Mouse (Mus musculus): Measurements from ENCODE around the gene Tpk1.

Gene Tpk1

DNA sequence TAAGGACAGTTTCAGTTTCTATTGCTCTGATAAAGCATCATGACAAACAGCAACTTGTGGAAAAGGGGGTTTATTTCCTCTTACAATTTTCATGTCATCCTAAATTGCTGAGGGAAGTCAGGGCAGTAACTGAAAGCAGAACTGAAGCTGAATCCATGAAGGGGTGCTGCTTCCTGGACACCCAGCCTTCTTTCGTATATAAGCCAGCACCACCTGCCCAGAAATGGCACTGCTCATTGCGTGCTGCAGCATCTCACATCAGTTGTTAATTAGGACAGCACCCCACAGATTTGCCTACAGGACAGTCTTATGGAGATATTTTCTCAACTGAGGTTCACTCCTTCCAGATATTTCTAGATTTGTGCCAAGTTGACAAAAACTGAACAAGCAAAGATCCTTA, 216.6 kb downstream of the Tpk1 start:
- no peak for DNase-seq (ENCODE audit: inconsistent age in 2 of 2, low spot score in 1 of 2)

DNA sequence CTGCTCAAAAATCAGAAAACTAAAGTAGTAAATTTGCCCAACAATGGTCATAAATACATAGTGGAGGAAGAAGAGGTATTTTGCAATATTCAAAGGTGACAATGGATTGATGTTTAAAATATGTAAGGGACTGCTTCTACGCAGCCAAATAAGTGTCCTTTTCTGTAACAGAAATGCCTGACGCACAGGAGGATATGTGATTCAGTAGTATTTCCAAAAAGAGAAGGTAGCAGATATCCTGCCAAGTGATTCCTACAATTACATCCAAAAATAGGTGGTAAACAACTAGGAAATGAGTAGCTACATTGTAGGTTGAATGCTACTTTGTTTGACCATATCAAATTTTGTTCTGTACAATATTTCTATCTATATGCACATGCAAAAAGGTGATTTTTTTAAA, 220.2 kb downstream of the Tpk1 start:
- no peak for DNase-seq (ENCODE audit: inconsistent age in 2 of 2, low spot score in 1 of 2)

DNA sequence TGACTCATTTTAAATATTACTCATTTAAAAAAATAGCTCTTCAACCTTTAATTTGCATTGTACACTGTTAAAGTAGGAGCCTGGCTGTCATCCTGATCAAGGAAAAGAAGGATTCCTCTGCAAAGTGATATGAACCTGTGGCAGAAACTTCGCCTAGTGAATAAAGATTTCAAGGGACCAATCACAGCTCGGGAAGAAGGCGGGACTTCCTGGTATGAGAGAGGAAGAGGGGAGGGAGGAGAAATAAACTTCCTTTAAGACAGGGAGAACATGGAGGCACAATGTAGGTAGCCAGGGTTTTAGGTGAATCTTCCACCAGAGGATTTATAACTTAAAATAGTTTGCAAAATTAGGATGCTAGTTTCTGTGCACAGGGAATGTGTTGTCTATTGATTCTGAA, 223.9 kb downstream of the Tpk1 start:
- DNase-seq (ENCODE audit: inconsistent age in 2 of 2, low spot score in 1 of 2) = no peak

DNA sequence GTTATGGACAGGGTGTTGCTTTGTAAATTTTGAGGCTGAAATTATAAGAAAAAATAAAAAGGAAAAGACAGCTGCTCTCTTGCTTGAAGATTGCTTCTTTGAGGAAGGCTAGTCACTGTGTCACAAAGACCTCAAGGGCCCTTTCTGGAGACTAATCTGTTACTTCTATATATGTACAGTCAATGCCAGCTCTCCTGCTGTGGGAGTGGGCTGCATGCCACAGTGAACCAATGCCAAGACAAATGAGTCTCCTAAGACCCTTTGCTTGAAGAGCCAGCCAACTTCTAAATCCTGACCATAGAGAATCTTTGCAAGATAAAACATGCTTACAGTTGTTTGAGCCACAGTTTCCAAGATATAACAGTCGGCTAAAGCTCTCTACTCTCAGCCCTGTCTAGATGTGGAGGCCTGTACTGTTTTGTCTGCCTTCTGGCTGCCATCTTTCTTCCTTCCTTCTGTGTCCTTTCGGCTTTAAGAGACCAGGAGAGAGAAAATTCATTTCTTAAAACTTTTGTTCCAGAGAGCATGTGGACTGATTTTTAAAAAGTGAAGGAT, 230.0 kb downstream of the Tpk1 start:
- DNase-seq (ENCODE audit: inconsistent age in 2 of 2, low spot score in 1 of 2) = no peak

DNA sequence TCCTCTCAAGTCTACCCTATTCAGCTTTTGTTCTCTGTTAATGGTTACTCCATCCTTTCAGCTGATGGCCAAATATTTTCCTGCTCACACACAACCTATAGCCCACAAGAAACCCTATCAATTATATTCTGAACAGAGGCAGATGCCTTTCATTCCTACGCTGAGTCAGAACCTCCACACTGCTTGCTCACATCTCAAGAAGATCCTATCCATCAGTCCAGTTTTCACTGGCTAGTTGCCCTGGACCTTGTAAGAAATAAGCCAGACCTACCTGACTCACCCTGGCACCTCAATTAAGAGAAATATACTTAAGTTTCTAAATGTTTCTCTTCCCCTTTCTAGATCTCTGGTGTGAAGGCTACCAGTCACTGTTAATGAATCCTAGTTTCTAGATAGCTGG, 231.7 kb downstream of the Tpk1 start:
- DNase-seq (ENCODE audit: inconsistent age in 2 of 2, low spot score in 1 of 2) = no peak

DNA sequence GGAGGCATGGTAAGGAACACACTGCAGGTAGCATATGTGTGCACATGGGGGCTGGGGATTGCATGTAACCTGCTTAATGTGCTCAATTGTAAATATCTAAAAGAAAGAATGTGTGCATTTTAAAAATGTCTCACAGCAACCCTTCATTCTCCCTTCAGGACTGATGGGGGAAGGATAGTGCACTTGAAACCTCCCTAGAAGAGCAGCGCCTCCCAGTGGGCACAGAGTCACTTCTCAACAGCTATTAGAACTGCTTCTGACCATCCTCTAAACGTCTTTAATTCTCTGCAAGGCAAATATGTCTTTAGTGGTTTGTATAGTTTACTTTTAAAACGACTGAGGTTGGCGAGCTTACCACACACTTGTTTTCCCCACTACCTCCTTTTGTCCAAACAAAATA, 241.1 kb downstream of the Tpk1 start:
- DNase-seq (ENCODE audit: inconsistent age in 2 of 2, low spot score in 1 of 2) = no peak

DNA sequence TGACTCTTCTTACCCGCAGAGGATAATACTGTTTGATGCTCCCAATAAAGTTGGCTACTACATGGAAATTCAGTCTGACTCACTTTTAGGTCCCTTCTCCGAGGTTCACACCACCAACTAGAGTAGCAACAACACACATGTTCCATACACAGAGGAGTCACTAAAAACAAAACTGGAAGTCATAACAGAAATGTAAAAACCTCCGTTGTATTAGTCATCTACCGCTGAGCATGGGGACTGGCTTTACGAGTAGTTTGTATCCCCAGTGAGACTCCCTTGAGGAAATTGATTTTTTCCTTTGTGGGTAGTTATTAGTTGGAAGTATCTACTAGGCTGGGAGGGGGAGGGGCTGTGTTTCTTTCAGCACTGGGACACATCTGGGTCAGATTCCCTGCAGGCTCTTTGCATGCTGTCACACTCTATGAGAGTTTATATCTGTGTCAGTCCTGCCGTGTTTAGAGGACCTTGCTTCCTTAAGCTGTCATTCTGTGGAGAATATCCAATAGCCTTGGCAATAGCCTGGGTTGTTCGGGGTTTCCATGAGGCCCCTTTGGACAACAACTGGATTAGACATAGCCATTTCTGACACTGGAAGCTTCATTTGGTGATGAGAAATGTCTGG, 245.6 kb downstream of the Tpk1 start:
- DNase-seq (ENCODE audit: inconsistent age in 2 of 2, low spot score in 1 of 2) = peak in 1 of 2 experiments; percentile 29

DNA sequence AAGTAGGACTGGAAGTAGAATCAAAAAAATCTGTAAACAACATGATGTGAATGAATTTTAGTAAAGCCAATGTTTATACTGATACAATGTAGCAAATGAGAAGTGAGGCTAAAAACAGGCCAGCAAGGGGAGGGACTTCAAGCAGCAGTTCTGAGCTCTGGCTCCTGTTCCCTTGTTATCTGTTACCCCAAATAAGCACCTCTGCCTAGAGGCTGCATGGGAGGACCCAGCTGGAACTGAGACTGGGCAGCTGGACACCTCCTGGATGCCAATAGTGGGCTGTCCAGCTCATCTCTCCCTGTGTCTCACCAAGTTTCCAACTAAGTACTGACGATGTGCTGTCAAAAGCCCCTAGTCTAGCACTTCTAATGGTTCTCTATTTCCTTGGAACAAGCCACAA, 257.1 kb downstream of the Tpk1 start:
- DNase-seq (ENCODE audit: inconsistent age in 2 of 2, low spot score in 1 of 2) = no peak

DNA sequence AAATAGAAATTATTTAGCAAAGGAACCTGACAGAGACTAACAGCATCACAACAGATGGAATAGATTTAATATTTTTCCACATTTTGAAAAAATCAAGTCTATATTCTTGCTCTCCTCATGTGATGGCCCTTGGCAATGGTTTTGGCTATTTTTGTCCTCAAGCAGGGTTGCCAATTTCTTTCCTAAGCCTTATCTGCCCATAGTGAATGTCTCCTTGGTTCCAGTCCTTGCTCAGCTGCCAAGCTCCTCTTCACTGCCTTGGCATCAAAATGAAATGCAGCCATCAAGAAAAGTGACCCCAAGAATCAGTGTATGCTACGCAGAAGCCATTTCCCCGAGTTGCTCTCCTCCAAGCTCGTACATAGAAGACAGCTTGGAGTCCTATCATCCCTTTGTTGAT, 263.0 kb downstream of the Tpk1 start:
- DNase-seq (ENCODE audit: inconsistent age in 2 of 2, low spot score in 1 of 2) = peak in 1 of 2 experiments; percentile 46

DNA sequence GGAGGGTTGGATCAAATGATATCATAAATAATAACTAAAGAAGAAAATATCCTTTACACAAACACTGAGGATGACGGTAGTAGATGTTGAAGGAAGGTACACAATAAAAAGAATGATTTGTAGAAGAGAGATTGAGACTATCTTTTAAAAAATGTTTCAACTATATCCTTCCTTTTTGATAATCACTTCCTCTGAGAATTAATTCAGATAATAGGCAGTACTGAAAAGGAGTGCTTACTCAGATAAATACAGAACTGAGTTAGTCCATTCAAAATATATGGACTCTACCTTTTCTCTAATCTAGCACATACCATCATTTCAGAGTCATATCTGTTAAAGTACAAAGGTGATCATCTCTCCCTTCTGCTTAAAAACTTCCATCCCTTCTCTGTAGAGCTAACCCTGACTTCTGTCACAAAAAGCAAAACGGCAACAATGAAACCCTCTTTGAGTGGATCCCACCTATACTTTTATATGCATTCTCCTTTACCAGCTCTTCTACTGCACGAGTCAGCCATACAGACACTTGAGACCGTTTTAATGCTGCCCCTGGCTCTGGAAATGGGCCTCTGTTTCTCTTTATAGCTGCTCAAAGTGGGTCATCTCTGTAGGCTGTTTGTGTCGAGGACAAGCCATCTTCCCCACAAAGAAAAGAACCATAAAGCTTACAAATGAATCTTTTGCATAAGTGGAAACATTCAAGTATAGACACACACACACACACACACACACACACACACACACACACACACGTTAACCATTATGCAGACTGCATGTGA, 263.7 kb downstream of the Tpk1 start:
- no peak for DNase-seq (ENCODE audit: inconsistent age in 2 of 2, low spot score in 1 of 2)

DNA sequence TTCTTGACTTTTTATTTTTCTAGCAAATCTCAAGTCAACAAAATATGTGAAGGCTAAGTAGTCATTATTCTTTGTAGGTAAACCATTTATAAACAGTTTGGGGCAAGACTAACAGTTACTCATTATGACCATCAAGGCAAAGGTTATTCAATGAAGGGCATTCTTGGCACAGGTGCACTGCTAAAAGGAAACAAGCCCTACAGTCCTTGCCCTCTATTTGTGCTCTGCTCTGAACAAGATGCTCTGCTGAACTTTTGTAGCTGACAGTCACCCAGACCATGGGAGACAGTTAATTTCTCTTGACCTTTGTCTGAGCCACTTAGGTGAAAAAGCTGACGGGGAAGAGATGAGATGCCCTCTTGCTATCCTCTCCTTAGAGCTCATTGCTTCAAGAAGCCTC, 269.7 kb downstream of the Tpk1 start:
- no peak for DNase-seq (ENCODE audit: inconsistent age in 2 of 2, low spot score in 1 of 2)

DNA sequence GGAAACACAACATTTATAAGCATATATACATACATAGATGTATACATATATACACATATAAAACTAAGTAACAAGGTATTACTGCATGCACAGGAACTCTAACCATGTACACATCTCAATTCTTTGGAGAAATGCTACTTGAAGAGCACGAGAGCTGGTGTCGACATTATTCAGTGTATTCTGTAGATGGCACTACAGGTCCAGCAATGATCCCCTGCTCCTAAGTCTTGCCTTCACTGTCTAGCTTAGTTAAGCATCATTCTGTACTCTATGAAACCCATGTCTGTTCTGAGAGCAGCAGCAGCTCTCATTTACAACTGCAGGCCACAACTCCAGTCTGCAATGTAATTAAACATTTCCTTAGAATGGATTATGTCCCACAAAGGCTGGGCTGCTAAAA, 270.5 kb downstream of the Tpk1 start:
- peak in 1 of 2 experiments; percentile 66 for DNase-seq (ENCODE audit: inconsistent age in 2 of 2, low spot score in 1 of 2)

DNA sequence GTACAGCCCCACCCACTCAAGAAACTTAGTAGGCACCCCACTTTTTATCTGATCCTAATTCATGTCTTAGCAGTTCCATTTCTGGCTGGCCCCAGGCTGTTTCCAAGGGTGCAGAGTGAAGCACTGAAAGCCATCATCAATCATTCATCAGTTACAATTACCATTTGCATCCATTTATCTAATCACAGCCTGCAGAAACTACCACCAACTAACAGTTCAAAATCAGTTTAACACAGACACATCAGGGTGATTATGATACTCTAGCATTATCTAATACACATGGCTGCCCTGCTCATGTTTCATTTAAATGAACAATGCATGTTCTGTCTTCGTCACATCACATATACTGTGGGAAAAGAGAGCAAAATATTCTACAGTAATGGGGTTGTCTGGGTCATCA, 274.7 kb downstream of the Tpk1 start:
- no peak for DNase-seq (ENCODE audit: inconsistent age in 2 of 2, low spot score in 1 of 2)

DNA sequence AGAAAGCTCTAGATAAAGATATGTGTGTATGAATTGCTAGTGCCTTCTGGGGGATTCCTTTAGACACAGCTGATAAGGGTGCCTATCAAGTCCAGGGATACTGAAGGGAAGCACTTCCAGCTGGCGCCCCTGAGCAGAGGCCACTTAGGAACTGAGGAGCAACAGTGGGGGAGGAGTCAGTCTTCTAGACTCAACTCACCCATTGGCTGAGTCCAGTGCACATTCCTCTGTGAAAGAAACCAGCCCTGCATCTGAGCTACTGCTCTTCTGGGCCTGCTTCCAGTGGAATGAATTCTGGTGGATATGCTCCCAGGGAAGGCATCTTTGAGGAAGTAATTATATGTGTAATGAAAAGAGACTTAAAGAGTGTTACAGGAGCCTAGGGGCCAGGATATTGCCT, 278.8 kb downstream of the Tpk1 start:
- DNase-seq (ENCODE audit: inconsistent age in 2 of 2, low spot score in 1 of 2) = no peak

DNA sequence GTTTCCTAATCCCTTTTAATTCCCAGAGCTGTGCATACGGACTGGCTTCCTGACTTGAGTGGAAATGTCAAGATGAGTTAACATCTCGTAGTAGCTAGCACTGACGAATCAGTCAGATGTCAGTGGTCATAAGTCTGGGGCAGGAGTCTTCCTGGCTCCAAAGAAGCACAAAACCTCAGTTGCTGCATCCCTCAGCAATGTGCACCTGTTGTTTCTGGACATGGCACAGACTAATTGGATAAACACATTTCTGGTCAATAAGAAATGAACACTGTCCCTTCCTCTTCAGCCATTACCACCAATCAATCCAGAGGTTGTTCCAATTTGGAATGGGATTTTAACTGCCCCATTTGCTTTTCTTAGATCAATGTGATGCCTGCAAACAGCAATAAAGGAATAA, 281.2 kb downstream of the Tpk1 start:
- no peak for DNase-seq (ENCODE audit: inconsistent age in 2 of 2, low spot score in 1 of 2)

DNA sequence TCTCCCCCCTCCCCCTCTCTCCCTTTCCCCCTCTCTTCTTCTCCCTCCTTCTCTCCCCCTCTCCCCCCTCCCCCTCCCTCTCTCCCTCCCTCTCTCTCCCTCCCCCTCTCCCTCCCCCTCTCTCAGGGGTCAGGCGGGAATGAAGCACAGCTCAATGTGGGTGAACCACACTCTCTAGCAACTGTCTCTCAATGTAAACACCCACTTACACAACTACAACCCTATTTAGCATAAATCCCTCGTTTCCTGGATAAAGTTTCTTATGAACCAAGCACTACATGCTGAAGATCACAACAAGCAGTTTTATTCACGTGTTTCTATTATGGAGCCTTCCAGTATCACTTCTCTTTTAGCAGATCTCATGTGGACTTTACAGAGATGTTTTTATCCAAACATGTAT, 281.8 kb downstream of the Tpk1 start:
- DNase-seq (ENCODE audit: inconsistent age in 2 of 2, low spot score in 1 of 2) = no peak

DNA sequence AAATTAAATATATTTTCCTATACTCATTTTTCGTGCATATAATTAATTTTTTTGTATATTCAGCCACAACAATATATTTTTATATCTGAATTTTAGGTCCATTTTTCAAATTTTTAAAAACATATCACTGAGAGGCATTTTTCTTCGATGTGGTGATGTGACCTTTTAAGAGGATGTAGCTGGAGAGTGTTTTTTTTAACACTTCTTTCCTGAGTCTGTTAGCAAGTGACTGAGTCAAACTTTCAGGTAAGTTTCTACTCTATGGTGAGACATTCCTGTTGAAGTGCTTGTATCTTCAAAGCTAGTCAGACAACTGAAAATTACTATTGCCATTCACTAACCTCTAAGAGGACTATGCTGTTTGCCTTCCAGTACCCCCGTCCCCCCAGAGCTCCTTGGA, 283.3 kb downstream of the Tpk1 start:
- no peak for DNase-seq (ENCODE audit: inconsistent age in 2 of 2, low spot score in 1 of 2)

DNA sequence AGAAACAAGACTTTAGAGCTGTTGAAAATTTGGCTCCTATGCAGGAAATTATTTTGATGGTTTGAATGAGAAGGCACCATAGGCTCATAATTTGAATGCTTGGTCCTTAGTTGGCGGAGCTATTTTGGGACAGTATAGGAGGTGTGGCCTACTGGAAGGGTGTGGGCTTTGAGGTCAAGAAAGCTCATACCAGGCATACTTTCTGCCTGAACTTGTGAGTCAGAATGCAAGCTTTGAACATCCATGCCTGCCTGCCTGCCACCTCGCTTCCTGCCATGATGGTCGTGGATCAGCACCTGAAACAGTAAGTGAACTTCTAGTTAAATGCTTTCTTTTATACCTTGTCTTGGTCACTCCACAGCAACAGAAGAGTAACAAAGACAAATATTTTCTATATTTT, 283.8 kb downstream of the Tpk1 start:
- no peak for DNase-seq (ENCODE audit: inconsistent age in 2 of 2, low spot score in 1 of 2)

DNA sequence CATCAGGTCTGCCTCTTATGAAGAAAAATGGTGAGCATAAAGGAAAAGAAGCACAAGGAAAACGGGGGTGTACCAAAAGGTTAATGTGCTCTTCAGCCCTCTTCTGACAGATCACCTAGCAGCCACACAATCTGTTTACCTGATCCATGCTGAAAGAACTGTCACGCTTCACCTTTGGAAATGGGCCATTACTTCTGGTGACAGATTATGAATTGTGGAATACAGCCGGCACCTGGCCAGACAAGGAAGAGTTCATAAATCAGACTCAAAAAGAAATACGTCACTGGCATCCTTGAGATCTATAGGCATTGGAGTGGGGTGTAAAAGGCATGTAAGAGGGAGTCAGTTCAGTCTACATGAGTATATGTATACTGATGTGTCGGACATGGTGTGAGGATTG, 292.9 kb downstream of the Tpk1 start:
- DNase-seq (ENCODE audit: inconsistent age in 2 of 2, low spot score in 1 of 2) = no peak

DNA sequence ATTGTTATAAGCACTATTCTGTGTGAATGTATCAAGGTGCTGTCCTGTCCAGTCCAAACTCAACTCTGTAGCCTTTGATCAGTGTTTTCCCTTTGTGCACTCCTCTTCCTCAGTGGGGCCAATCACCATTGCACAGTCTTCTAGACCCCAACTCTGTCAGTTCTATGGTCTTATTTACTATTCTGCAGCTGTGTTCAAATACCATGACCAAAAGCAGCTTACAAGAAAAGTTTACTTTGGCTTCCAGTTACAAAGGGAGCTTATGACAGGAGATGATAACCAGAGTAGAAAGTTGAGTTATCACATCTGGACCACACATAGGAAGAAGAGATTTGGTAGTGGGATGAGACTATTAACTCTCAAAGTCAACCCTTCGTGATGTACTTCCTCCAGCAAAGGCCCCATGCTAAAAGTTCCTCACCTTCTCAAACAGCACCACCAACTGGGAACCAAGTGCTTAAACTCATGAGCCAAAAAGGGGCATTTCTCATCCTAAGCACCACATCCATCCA, 298.6 kb downstream of the Tpk1 start:
- no peak for DNase-seq (ENCODE audit: inconsistent age in 2 of 2, low spot score in 1 of 2)

DNA sequence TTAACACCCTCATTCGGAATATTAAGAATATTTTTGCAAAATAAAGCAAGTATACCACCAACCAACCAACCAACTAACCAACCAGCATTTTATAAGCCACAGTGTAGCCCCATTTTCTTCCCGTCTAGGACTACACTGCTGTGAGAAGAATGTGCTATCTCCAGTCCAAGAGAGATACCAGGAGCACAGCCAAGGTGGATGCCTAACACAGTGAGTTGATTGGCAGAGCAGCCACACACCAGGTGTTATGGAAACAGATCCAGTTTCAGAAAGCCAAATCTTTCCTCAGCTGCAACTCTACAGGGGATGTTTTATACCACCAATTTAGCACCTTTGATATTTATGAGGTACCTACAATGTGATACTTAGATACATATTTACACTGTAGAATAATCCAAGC, 299.1 kb downstream of the Tpk1 start:
- DNase-seq (ENCODE audit: inconsistent age in 2 of 2, low spot score in 1 of 2) = no peak

DNA sequence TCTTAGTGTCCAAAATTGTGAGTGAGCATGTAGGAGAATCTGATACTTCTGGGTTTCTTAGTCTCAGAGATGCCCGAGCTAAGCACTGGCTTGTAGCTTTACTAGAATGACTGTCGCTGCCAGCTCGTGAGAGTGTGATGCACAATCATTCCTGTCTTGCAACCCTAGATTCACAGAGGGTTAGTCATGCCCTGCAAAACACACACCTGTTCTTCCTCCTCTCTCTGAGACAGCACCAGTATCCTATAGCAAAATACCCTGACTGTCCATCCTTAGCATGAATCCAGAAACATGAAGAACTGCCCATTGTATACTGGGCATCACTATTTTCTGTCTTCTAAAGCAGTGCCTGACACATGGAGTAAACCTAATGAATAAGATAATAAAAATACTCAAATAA, 302.2 kb downstream of the Tpk1 start:
- DNase-seq (ENCODE audit: inconsistent age in 2 of 2, low spot score in 1 of 2) = no peak

Data from adrenal gland, adult (tissue).